Mouse (Mus musculus) stomach, postnatal 0 days (tissue): ENCODE results near the gene Ubr3.

Source experiments
- CTCF ChIP-seq: IDR thresholded peaks from 2 replicates; pipeline ENCODE4 v1.5.1; 2016; ENCODE audit warnings: antibody characterized with exemption, low read depth, mild to moderate bottlenecking, moderate library complexity
- EP300 ChIP-seq: optimal IDR thresholded peaks from 2 replicates; pipeline ENCODE3; 2016; ENCODE audit warnings: antibody characterized with exemption

- TF ChIP-seq CTCF: peak; percentile 57
- TF ChIP-seq EP300: no peak
Measured at GRCm38 (mm10) chr2:69895502-69896223, 1.4 kb upstream of the Ubr3 start.
